Mouse (Mus musculus) left cerebral cortex, adult 9 months (tissue): ENCODE measurements at regions not wholly inside any gene's neighbourhood (a gene's known extent, or its start where the extent isn't known, plus 50 kb on each side); places are given as distances from the start of the nearest gene placed in this dataset.

Source experiments
- DNase-seq, 2 experiments: peaks; one replicate each; pipeline ENCODE4 v3.0.0; 2022; ENCODE audit warnings: low spot score in 2 of 2

DNA sequence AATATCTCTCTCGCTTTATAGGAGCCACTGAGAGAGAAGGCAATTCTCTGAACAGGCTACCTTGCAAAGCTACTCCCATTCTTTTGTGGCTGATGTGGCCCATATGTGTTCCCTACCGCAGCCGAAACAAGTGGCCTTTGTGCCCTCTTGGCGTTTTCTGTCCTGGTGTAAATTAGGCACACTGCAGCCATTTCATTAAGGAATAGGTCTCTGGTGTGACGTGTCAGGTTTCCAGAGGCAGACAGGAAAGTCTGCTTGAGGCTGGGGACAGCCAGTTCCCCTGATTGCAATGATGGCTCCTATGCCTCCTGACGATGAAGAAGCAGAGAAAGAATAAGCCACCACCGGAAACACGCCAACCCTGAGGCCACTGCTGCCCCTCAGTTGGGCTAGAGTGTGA, 59.3 kb upstream of the Bcor start:
- no peak for DNase-seq

DNA sequence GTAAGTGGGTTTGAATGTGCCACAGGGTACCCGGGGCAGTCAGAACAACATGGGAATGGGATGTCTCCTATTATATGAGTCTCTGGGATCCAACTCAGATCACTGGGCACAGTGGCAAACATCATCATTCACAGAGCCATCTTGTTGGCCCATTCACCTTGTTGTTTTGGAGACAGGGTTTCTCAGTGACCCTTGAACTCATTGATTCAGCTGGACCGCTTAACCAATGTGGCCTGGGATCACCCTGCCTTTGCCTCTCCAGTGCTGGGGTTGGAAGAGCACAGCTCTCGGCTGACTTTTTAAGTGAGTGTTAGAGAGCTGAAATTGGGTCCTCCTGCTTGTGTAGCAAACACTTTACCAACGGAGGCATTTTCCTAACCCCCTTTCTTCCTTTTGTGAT, 64.2 kb upstream of the Bcor start:
- no peak for DNase-seq

DNA sequence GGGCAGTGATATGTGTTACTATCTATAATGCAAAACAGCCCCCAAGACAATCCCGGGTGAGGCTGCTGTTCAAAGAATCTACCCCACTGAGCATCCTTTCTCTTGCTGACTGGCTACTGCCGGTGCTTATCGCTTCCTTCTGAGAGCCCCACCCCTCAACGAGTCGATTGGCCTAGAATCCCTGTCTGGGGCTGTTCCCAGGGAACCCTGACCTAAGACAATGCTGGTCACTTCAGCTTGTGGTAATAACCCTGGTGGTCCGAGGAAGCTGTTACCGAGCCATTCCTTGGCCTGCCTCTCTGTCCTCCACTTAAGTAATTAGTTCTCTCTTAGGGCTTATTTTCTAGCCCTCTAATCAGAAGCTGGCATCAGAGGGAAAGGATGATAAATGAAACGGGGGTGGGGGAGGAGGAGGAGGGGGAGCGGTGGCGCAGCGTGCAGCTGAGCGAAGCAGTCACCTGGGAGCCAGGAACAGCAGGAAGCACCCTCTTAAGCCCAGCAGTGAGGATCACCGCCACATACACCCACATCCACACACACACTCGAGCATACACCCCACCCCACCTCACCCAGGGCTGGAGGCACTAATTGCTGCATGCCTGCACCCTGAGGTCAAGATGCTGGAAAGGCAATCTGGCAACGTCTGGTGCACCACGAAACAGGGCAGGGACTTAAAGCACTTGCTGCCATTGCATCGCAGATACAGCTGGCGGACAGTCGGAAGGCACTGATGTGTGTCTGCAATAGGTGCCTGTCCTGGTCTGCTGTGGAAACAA, 65.1 kb upstream of the Bcor start:
- DNase-seq, result no peak

DNA sequence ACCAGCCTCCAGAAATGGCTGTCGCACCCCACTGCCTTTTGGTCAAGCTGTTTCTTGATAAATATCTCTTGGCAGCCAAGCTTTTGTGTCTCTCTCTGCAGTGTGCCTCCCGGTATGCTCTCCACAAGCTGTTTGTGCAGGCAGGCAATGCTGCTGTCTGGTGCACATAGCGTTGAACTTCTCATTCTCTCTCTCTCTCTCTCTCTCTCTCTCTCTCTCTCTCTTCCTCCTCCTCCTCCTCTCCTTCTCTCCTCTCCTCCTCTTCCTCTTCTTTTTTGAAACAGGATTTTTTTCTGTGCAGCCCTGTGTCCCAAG, 65.7 kb upstream of the Bcor start:
- DNase-seq, result no peak

- DNase-seq, result no peak
Measured at GRCm38 (mm10) chrX:12240505-12241011, 80.4 kb upstream of the Bcor start.

DNA sequence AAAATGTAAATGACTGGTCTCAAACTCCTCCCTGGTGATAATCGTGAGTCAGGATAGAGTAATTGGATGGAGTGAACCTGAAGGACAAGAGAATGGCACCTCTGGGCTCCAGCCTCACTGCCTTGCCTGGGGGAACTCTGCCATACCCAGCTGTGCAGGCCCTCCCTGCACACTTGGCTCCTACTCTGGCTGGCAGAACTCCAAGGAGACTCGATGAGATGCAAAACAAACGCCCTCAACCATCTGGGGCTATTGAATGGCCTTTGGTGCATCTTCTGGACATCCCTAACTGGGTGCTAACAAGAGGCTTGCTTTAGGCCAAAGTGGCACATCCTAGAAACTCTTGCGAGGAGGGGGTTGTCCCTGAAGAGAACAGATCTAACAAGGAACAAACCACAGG, 81.6 kb upstream of the Bcor start:
- DNase-seq, result no peak

GRCm38 (mm10) chrX:12249071-12249470, 88.9 kb upstream of the Bcor start:
- no peak for DNase-seq

DNA sequence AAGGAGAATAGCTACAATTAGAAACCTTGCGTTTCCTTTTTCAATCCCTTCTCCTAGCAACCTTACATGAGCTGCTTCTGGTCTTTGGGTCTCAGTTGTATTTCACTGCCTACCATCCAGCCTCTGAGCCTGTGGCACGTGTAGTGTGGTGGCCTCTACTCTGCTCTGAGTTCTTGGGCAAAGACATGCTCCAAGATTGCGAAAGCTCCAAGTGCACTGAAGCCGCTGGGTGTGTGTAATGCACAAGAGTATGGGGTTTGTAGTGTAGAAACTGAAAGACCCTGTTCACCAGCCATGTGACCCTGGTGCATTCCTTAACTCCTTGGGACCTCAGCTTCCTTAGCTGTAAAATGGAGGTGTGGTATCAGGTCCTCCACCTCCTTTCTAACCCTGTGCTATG, 89.8 kb upstream of the Bcor start:
- no peak for DNase-seq

GRCm38 (mm10) chrX:12251853-12252679, 91.9 kb upstream of the Bcor start:
- DNase-seq, result peak in 1 of 2 experiments; percentile 45

- no peak for DNase-seq
Measured at GRCm38 (mm10) chrX:12252680-12253021, 92.5 kb upstream of the Bcor start.

DNA sequence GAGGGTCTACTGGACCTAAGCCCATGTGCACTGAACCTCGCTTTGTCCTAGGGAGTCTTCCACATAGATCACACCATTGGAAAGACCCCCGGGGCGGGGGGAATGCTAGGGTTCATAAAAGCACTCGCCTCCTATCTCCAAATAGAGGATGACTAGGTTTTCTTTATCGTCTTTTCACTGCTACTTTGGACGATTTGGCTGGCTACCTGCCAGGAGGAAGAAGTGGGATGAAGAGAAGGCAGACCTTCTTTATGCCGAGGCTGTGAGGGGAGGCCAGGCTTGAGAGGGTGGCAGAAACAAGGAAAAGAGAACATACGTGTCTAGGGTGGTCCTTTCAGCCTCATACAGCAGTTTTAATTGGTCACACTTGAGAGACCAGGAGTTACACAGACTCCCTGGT, 96.6 kb upstream of the Bcor start:
- DNase-seq, result no peak

GRCm38 (mm10) chrX:12263834-12264233, 103.7 kb upstream of the Bcor start:
- DNase-seq, result no peak

GRCm38 (mm10) chrX:12284741-12285140, 124.6 kb upstream of the Bcor start:
- DNase-seq, result no peak

DNA sequence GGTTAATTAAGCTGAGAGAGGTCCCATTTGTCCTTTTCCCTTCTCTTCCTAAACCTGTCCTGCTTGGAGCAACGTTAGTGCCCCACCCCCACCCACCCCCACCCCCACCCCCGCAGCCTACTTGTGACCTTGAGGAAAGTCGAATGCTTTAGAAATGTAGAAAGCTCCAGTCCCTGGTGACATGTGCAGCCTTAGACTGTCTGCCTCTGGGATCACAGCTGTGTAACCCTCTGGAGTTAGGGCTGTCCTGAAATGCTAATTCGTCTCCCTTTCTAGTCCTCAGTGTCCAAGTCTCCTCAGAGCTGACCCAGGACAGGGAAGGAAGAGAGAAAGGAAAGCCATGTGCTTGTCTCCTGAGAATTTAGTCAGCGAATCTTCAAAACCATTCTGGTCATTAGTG, 125.0 kb upstream of the Bcor start:
- no peak for DNase-seq

GRCm38 (mm10) chrX:12285976-12286909, 126.1 kb upstream of the Bcor start:
- DNase-seq, result no peak

DNA sequence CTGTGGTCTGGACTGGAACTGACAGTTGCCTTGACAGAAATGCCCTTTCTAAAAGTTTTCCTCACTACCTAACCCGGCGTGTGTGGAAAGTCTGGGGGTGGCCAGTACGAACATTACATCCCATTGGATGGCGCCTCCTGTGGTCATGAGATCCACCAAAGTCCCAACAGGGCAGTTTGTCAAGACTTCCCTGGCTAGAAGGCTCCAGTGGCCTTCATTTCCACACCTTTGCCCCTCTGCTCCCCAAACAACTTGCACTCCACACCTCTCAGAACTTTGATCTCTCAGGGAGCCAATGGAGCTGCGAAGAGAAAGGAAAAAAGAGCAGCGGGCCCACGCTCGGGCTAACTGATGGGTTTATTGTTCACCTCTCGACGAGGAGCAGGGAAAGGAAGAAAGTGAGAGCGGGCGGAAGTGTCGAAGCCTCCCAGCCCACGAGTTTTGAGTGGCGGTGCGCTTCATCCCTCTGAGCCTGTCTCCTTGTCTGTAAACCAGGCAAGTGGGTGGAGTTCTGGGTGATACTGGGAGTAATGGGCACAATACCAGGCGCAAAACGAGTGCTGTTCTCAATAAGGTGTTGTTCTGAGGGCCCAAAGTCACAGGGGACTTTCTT, 126.9 kb upstream of the Bcor start:
- DNase-seq, result no peak

DNA sequence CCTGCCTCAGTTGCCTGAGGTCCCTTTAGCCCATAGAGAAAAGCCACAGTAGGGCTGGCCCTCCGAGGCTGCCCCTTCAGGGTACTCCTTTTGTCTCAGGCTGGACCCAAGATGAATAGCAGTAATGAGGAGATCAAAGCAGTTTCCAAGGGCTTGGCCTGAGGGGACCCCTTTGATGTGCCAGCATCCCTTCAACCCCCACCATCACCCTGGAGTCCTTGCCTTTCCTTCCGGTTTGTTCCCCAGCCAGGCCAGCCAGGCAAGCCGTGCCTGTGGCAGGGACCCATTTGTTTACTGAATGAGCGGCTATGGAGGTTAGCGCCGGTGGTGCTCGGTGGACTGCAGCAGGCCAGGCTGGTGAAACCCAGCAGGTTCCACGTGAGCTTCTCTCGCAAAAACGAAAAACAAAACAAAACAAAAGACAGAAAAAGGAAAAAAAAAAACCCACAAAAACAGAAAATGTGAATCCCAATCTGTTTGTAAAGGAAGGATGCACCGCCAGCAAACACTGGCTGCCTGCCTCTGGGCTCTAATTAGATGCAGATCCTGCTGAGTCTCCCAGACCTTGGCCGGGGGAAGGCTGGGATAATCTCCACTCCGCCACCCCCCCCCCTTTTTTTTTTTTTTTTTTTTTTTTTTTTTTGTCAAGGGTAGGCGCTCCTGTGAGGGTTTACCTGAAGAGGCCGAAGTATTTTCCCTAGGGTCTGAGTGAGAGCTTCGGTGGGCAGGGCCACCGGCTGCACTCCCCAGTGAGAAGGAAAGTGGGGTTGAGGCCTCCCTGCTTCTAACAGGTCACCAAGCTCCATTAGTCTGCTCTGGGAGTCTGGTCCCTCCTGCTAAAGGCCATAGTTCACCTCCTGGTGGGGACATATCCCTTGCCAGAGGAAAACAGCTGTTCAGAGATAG, 127.8 kb upstream of the Bcor start:
- peak in 1 of 2 experiments; percentile 12 for DNase-seq

DNA sequence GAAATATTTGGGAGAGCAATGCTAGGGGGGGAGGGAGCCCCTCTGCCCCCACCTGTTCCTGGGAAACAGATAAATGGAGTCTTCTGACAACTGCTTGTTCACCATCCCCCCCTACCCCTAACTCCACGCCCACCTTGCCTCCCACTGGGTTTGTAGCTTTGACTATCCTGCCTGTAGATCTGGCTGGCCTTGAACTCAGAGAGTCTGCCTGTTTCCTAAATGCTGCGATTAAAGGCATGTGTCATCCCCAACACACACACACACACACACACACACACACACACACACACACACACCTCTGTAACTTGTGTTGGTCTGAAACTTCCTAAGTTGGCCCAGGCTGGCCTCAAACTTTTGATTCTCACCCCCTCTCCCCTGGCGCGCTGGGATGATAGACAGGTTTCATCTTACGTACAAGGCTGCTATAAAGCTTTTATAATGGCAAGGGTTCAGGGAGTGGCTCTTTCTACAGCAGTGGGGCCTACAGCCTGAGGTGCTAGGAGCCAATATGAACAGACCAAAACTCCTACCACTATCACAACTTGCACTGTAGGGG, 128.5 kb upstream of the Bcor start:
- DNase-seq, result no peak

GRCm38 (mm10) chrX:12293146-12293545, 133.0 kb upstream of the Bcor start:
- no peak for DNase-seq

DNA sequence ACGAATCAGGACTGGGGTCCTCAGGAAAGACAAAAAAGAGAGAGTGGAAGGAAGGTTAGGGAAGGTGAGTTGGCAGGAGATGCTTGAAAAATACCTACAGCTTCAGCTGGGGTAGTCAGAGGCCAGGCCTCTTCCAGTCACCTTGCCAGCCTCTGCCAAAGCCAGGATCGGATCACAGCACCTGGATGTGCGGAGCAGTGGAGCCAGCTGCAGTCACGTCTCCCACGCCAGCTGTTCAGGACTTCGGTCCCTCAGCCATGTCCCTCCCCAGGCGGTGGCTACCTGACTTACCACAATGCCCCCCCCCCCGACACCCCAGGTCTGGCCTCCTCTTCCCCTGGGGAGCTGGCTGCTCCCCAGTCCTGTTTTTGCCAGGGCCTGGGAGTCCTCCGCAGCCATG, 134.3 kb upstream of the Bcor start:
- DNase-seq, result no peak
